Mouse (Mus musculus): ENCODE measurements around the gene Amdhd1. TPM values are rescaled to one million over a fixed set of nuclear protein-coding genes. Genes with fewer than 3 reads are reported as not detected.

Amdhd1 gene
- 0.44 and 0.46 TPM in 2 replicates for polyA plus RNA-seq (2012; rRNA removed)

DNA sequence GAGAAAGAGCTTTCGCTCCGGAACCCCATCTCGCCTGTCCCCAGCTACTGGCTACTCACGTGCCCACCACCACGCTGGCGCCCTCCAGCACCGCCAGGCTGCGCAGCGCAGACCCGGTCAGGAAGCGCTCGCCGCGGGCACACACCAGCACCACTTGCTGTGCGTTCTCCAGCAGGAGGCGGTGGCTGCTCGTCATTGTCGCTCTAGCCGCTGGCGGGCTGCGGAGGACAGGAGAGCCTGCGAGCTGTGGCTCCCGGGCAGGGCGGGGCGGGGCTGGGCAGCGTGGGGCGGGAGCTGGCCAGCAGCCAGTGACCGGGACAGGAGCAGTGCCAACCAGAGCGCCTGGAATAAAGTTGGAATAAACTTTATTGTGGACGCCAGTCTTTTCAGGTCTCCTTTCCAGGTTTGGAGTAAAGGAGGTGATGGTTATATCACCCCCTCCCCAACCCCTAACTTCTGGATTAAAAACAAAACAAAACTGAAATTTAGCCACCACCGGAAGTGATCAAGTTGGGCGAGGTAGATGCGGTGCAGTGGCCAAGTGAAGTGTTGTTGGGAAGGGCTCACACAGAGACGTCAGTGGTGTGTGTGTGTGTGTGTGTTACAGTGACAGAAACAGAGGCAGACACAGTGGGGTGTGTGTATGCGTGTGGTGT lies at the start of gene Amdhd1:
Amdhd1 (minus strand) TSS at position 259 of the 656 bp plus-strand sequence.
- WGBS = 2% methylated on average over 35 of the region's 35 CpGs
- DNase-seq = peak; percentile 88
- TF ChIP-seq CTCF (IDR thresholded peaks at IDR 0.05; ENCODE audit: borderline replicate concordance, control insufficient read depth, extremely low read depth, insufficient read depth, low read length, poor library complexity) = peak; percentile 86
- TF ChIP-seq POLR2A (IDR thresholded peaks at IDR 0.05; ENCODE audit: control insufficient read depth, extremely low read depth, insufficient read depth, low read length, poor library complexity) = no peak
- 0 out of 2 replicates have a peak within 1 kb of the TSS, but pooled peaks have one; percentile 3 for H3K27ac ChIP-seq (ENCODE audit: control insufficient read depth, insufficient read depth, low read length)
- peak within 1 kb of the TSS; percentile 41 for H3K4me3 ChIP-seq (ENCODE audit: control insufficient read depth, insufficient read depth, low read length)
- peaks cover 17% of the 10 kb centered on the region for H3K4me1 ChIP-seq (replicated peaks; ENCODE audit: control insufficient read depth, insufficient read depth, low read length)
- H3K27me3 ChIP-seq (ENCODE audit: control insufficient read depth, insufficient read depth, low read length) = no peaks in the 10 kb centered on the region
- no peaks in the 10 kb centered on the region for H3K36me3 ChIP-seq (ENCODE audit: control insufficient read depth, insufficient read depth, low read length)

GRCm38 (mm10) chr10:93589281-93589848 lies 49.5 kb upstream of the Amdhd1 start, which contains the start of gene Snrpf:
Gene Snrpf, minus strand, starts transcription at chr10:93589706.
- Histone ChIP-seq H3K27me3 (ENCODE audit: control insufficient read depth, insufficient read depth, low read length) (no peaks in the 10 kb centered on the region), H3K4me1 (replicated peaks; ENCODE audit: control insufficient read depth, insufficient read depth, low read length) (peaks cover 8% of the 10 kb centered on the region), H3K27ac (ENCODE audit: control insufficient read depth, insufficient read depth, low read length) (peak within 1 kb of the TSS; percentile 51; the same call in 1 of the 2 replicates), H3K36me3 (ENCODE audit: control insufficient read depth, insufficient read depth, low read length) (peaks cover 5% of the 10 kb centered on the region; the same call in 1 of the 2 replicates), H3K4me3 (ENCODE audit: control insufficient read depth, insufficient read depth, low read length) (peak within 1 kb of the TSS; percentile 82)
- WGBS = under 1% methylated on average over 62 of the region's 63 CpGs
- peak; percentile 92 for DNase-seq
- TF ChIP-seq POLR2A (IDR thresholded peaks at IDR 0.05; ENCODE audit: control insufficient read depth, extremely low read depth, insufficient read depth, low read length, poor library complexity) (0 out of 2 replicates have a peak, but pooled peaks have one; percentile 62), CTCF (IDR thresholded peaks at IDR 0.05; ENCODE audit: borderline replicate concordance, control insufficient read depth, extremely low read depth, insufficient read depth, low read length, poor library complexity) (no peak)

DNA sequence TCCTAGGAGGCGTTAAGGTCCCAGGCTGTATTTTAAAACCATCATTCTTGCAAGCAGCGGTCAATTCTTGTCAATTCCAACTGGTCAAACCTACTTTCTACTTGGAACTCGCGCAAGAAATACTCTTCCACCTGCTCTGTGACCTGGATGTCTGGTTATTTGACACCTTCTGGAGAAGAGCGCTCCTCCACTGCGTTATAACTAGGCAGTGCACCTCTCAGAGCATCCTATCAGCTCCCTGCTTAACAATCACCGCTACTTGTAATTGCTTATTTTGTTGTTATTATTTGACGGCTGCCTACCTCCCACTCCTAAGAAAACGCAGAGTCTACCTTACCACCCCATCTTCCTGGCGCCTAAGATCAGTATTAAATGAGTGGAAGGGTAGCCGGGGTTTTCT lies 49.0 kb upstream of the Amdhd1 start:
- Histone ChIP-seq H3K4me1 (replicated peaks; ENCODE audit: control insufficient read depth, insufficient read depth, low read length) (peaks cover 3% of the 10 kb centered on the region), H3K27me3 (ENCODE audit: control insufficient read depth, insufficient read depth, low read length) (no peaks in the 10 kb centered on the region), H3K4me3 (ENCODE audit: control insufficient read depth, insufficient read depth, low read length) (peak overlapping the region; percentile 82), H3K36me3 (ENCODE audit: control insufficient read depth, insufficient read depth, low read length) (peaks cover 5% of the 10 kb centered on the region; the same call in 1 of the 2 replicates), H3K27ac (ENCODE audit: control insufficient read depth, insufficient read depth, low read length) (peak overlapping the region; percentile 51; the same call in 1 of the 2 replicates)
- no peak for TF ChIP-seq CTCF (IDR thresholded peaks at IDR 0.05; ENCODE audit: borderline replicate concordance, control insufficient read depth, extremely low read depth, insufficient read depth, low read length, poor library complexity)
- TF ChIP-seq POLR2A (IDR thresholded peaks at IDR 0.05; ENCODE audit: control insufficient read depth, extremely low read depth, insufficient read depth, low read length, poor library complexity) = no peak
- 3% methylated on average over 11 of the region's 11 CpGs for WGBS
- DNase-seq = peak; percentile 8

GRCm38 (mm10) chr10:93577271-93577886 lies 37.5 kb upstream of the Amdhd1 start:
- 73% methylated on average over 13 of the region's 13 CpGs for WGBS
- TF ChIP-seq CTCF (IDR thresholded peaks at IDR 0.05; ENCODE audit: borderline replicate concordance, control insufficient read depth, extremely low read depth, insufficient read depth, low read length, poor library complexity) (peak; percentile 78), POLR2A (IDR thresholded peaks at IDR 0.05; ENCODE audit: control insufficient read depth, extremely low read depth, insufficient read depth, low read length, poor library complexity) (no peak)
- Histone ChIP-seq H3K36me3 (ENCODE audit: control insufficient read depth, insufficient read depth, low read length) (peaks cover 2% of the 10 kb centered on the region), H3K27ac (ENCODE audit: control insufficient read depth, insufficient read depth, low read length) (no peak overlapping the region), H3K4me1 (replicated peaks; ENCODE audit: control insufficient read depth, insufficient read depth, low read length) (no peaks in the 10 kb centered on the region), H3K27me3 (ENCODE audit: control insufficient read depth, insufficient read depth, low read length) (no peaks in the 10 kb centered on the region), H3K4me3 (ENCODE audit: control insufficient read depth, insufficient read depth, low read length) (no peak overlapping the region)
- DNase-seq = peak; percentile 66

GRCm38 (mm10) chr10:93575960-93576359 lies 36.1 kb upstream of the Amdhd1 start:
- no peak for DNase-seq
- no peak for TF ChIP-seq POLR2A (IDR thresholded peaks at IDR 0.05; ENCODE audit: control insufficient read depth, extremely low read depth, insufficient read depth, low read length, poor library complexity)
- TF ChIP-seq CTCF (IDR thresholded peaks at IDR 0.05; ENCODE audit: borderline replicate concordance, control insufficient read depth, extremely low read depth, insufficient read depth, low read length, poor library complexity) = no peak
- H3K27ac ChIP-seq (ENCODE audit: control insufficient read depth, insufficient read depth, low read length) = no peak overlapping the region
- WGBS = 57% methylated on average over 8 of the region's 8 CpGs
- no peak overlapping the region for H3K4me3 ChIP-seq (ENCODE audit: control insufficient read depth, insufficient read depth, low read length)
- H3K27me3 ChIP-seq (ENCODE audit: control insufficient read depth, insufficient read depth, low read length) = no peaks in the 10 kb centered on the region
- no peaks in the 10 kb centered on the region for H3K4me1 ChIP-seq (replicated peaks; ENCODE audit: control insufficient read depth, insufficient read depth, low read length)
- H3K36me3 ChIP-seq (ENCODE audit: control insufficient read depth, insufficient read depth, low read length) = no peaks in the 10 kb centered on the region

GRCm38 (mm10) chr10:93574966-93575365 lies 35.1 kb upstream of the Amdhd1 start:
- Histone ChIP-seq H3K36me3 (ENCODE audit: control insufficient read depth, insufficient read depth, low read length) (no peaks in the 10 kb centered on the region), H3K27me3 (ENCODE audit: control insufficient read depth, insufficient read depth, low read length) (no peaks in the 10 kb centered on the region), H3K4me1 (replicated peaks; ENCODE audit: control insufficient read depth, insufficient read depth, low read length) (no peaks in the 10 kb centered on the region), H3K27ac (ENCODE audit: control insufficient read depth, insufficient read depth, low read length) (no peak overlapping the region), H3K4me3 (ENCODE audit: control insufficient read depth, insufficient read depth, low read length) (no peak overlapping the region)
- DNase-seq = no peak
- 80% methylated on average over 4 of the region's 4 CpGs for WGBS
- no peak for TF ChIP-seq CTCF (IDR thresholded peaks at IDR 0.05; ENCODE audit: borderline replicate concordance, control insufficient read depth, extremely low read depth, insufficient read depth, low read length, poor library complexity)
- TF ChIP-seq POLR2A (IDR thresholded peaks at IDR 0.05; ENCODE audit: control insufficient read depth, extremely low read depth, insufficient read depth, low read length, poor library complexity) = no peak
